Mouse (Mus musculus) olfactory bulb, adult 2 months (tissue): Measurements from ENCODE around the gene Olfr324. TPM values are rescaled to one million over a fixed set of nuclear protein-coding genes. Genes with fewer than 3 reads are reported as not detected.

Experiments
- H3K27ac ChIP-seq: fragments of 200-500 bp; 2 replicates; pipeline ENCODE4 v1.5.1; 2012; ENCODE audit warnings: low read depth, low read length; ENCODE audit not compliant: insufficient read depth
- H3K4me1 ChIP-seq: fragments of 200-500 bp; 2 replicates; pipeline ENCODE4 v1.6.1; 2012; ENCODE audit warnings: low read length; ENCODE audit not compliant: control insufficient read depth, insufficient read depth
- H3K4me3 ChIP-seq: fragments of 200-500 bp; 2 replicates; pipeline ENCODE4 v1.5.1; 2012; ENCODE audit warnings: mild to moderate bottlenecking, low read depth, low read length, moderate library complexity; ENCODE audit not compliant: insufficient read depth
- CTCF ChIP-seq: fragments of 200-500 bp; IDR thresholded peaks from 2 replicates; pipeline ENCODE4 v1.5.1; 2012; ENCODE audit warnings: low read depth, mild to moderate bottlenecking, low read length, moderate library complexity; ENCODE audit not compliant: insufficient read depth
- POLR2A ChIP-seq: fragments of 200-500 bp; IDR thresholded peaks from 2 replicates; pipeline ENCODE4 v1.6.1; 2012; ENCODE audit warnings: mild to moderate bottlenecking, low read depth, low read length, moderate library complexity; ENCODE audit not compliant: insufficient read depth
- WGBS: fragments of 180-500 bp; shearing (Covaris S2); methylation state at CpG from one replicate; pipeline ENCODE4 v1.1.7; 2018; 5-methylcytosine and 5-hydroxymethylcytosine counted together
- polyA plus RNA-seq: library from polyadenylated mRNA; stranded (reverse); fragments of >200 nt; gene quantifications from 2 replicates; pipeline ENCODE4 v1.2.4, GENCODE M21; 2012; ENCODE audit warnings: low replicate concordance; ENCODE audit not compliant: missing spikeins, insufficient read depth, insufficient read length

Gene Olfr324
- polyA plus RNA-seq, 1 experiment = not detected

DNA sequence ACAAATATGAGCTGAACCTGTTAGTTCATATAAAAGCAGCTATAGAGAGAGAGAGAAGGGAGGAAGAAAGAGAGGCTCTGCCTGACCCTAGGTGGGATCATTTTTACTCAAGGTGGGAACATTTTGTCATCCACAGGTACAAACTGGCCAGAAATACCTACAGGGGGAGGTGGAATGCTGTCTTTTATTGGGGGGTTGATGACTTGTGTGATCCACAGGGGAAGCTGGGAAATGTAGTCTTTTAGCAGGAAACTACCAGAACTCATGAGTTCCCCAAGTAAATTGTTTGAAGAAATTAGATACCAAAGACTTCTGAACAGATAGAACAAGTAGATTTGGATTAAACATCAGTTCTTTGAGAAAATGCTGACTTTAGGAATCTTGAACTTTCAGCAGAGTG lies 7.1 kb downstream of the Olfr324 start:
- TF ChIP-seq CTCF (no peak), POLR2A (no peak)
- H3K4me1 ChIP-seq = no peaks in the 10 kb centered on the region
- no peak overlapping the region for H3K27ac ChIP-seq
- H3K4me3 ChIP-seq = no peak overlapping the region

DNA sequence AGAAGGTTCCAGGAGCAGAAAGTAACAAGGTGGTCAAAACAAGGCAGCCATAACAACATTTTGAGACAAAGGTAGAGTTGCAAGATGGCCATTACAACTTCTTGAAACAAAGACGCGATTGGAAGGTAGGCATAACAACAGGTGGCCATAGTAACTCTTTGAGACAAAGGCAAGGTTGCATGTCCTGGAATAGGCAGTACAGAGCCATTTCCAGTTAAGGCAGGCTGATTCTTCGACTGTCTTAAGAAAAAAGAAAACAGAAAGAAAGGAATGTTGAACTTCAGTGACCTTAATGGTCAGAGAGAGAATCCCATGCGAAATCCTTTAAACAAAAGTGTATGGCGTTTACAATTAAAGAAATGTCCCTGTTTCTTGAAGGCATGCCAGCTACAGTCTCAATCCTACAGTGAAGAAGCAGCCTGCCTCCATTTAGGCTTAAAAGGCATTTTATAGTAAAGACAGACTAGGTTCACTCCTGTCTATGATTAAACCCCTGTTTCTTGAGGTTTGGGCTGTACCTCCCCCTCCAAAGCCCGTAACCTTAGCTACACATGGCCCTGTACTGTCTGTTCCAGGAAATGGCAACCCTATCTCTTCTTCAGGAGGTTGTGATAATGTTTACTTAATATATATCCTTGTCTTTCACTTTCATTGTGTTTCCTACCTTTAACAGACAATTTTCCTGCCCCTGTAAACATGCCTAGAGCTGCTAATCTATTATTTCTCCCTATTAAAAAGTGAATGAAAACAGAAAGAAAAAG lies 8.1 kb downstream of the Olfr324 start:
- H3K4me1 ChIP-seq = no peaks in the 10 kb centered on the region

DNA sequence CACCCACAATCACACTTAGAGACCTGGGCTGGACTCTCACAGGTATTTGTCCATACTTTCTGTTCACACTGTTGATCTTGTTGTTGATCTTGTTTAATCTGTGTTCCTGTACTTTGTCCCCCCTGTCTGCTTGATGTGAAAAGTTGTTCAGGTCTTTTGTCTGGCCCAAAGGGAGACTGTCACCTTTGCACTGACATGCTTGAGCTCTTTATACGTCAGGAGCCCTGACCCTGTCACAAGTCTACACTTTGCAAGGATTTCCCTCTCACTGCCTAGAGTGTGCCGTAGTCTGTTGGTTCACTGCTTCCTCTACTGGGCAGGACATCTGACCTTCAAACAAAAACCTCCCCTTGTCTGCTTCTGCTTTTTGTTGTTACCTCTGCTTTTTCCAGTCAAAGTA lies 9.8 kb downstream of the Olfr324 start:
- Histone ChIP-seq H3K27ac (no peak overlapping the region), H3K4me1 (no peaks in the 10 kb centered on the region), H3K4me3 (no peak overlapping the region)
- WGBS = 82% methylated on average over 2 of the region's 2 CpGs
- TF ChIP-seq CTCF (no peak), POLR2A (no peak)

More for the DNA sequence above, 8.1 kb downstream of the Olfr324 start:
- TF ChIP-seq POLR2A = no peak
- no peak for TF ChIP-seq CTCF
- Histone ChIP-seq H3K27ac (no peak overlapping the region), H3K4me3 (no peak overlapping the region)
- WGBS = 87% methylated on average over 6 of the region's 6 CpGs

DNA sequence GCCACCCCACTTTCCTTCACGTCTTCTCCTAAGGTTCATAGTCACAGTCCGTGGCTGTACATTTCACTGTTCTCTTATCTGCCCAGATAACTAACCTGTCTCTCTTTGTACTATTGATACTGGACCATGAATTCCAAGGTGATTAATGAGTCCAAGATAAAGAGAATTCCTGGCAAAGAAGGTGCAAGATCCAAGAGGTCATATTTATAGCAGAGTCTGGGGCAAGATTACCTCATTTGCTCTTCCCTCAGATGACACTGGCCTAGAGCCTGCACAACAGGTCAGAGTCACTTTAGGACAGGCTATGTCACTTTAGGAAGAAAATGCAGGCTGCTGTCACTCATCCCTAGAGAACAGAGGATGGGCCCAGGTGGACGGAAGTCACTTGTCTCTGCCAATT lies 10.3 kb downstream of the Olfr324 start:
- H3K4me3 ChIP-seq = no peak overlapping the region
- TF ChIP-seq POLR2A = no peak
- TF ChIP-seq CTCF = no peak
- H3K4me1 ChIP-seq = no peaks in the 10 kb centered on the region
- WGBS = 94% methylated on average over 3 of the region's 3 CpGs
- no peak overlapping the region for H3K27ac ChIP-seq

DNA sequence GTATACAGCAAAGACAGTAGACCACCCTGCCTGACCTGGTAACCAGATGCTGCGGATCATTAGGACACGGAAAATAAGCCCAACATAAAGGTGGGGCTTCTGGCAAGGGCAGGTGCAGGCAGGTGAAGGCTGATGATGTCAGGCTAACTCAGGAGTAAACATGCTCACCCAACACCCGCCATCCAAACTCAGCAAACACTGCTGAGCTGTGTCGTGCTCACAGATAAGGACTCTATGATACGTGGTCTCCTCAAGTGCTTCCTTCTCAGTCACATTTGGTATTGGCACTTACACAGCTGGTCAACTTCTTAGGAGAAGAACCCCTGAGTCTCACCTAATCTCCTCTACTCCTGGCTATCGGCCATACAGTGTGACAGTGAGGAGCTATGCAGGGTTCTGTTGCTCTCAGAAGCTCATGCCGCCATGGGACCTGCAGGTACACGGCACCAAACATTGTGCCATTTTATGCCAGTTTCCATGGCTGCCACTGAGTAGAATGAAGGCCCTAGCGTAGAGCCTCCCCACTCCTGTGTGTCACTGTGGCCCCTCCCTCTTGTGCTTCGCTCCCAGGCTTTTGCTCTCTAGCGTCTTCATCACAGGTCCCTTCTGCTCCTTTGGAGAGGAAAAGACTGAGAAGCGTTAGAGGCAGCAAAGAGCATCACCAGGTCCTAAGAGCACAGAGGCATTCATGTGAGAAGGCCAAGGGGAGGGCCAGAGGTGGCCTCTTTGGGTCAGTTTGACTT lies 11.4 kb downstream of the Olfr324 start:
- 92% methylated on average over 12 of the region's 12 CpGs for WGBS
- Histone ChIP-seq H3K27ac (no peak overlapping the region), H3K4me1 (no peaks in the 10 kb centered on the region), H3K4me3 (no peak overlapping the region)
- TF ChIP-seq CTCF (no peak), POLR2A (no peak)

DNA sequence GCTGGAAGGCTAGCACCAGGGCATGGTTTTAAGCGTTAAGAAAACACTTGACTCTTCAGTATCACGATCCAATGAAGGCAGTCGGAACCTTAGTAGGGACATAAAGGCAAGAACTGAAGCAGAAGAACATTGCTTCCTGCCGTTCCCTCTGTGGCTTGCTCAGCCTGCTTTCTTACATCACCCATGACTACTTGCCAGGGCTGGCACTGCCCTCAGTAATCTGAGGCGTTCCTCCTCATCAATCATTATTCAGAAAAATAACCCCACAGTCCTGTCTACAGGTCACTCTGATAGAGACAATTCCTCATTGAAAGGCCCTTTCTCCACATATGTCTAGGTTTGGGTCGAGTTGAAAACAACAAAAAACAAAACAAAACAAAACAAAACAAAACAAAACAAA lies 12.1 kb downstream of the Olfr324 start:
- H3K4me3 ChIP-seq = no peak overlapping the region
- TF ChIP-seq CTCF (no peak), POLR2A (no peak)
- WGBS = 65% methylated on average over 6 of the region's 6 CpGs
- no peak overlapping the region for H3K27ac ChIP-seq
- no peaks in the 10 kb centered on the region for H3K4me1 ChIP-seq

DNA sequence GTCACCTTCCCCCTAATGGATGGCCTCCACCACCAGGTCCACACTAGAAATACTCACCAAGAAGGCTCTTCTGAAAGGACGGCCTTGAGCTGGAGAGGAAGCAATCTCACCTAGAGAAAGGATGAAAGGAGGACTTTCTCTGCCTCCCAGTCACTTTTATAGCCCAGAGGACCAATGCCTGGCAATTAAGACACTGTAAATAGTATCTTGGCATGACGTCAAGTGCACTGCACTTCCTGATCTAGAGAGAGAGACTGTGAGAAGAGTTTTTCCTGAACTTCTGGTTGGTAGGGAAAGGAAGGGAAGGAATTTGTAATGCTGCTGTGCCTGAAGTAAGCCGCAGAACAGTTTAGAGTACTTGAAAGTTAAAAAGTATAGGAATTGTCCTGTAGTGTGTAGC lies 18.4 kb downstream of the Olfr324 start:
- 63% methylated on average over 3 of the region's 3 CpGs for WGBS
- H3K4me1 ChIP-seq = no peaks in the 10 kb centered on the region
- no peak for TF ChIP-seq POLR2A
- TF ChIP-seq CTCF = no peak
- H3K27ac ChIP-seq = no peak overlapping the region
- no peak overlapping the region for H3K4me3 ChIP-seq

DNA sequence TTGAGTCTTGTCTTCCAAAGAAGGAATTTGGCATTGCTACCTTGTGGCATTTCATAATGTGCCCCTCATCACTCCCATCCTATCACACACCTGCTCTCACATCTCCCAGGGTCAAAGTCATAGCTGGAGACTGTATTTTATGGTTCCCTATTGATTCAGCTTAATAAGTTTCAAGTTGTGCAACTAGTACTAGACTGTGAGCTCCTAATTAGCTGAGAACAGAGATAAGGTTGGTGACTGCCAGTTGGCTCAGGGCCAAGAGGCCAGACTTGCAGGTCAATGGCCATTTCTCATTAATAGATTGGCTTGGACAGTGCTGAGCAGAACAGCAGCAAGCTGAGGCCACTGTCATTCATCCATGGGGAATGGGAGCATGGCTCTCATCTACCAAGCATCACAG lies 19.6 kb downstream of the Olfr324 start:
- TF ChIP-seq POLR2A (no peak), CTCF (no peak)
- Histone ChIP-seq H3K4me3 (no peak overlapping the region), H3K27ac (no peak overlapping the region), H3K4me1 (no peaks in the 10 kb centered on the region)

DNA sequence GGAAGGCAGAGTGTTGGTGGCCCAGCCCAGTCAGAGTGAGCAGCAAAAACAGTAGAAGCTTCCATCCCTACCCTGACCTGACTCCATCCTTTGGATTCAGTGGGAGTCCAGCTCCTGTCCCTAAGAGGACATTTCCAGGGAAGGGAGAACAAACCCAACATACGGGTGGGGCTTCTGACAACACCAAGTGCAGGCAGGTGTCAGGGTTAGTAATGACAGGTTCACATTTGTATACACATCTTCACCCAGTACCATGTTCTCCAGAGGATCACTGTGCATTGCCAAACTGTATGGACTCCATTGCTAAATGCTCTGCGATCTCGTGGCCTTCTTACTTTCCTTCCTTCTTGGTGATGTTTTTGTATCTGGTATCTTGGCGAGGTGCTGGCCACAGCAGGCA lies 21.1 kb downstream of the Olfr324 start, which contains the start of gene 2210407C18Rik:
Gene 2210407C18Rik (minus strand): TSS at position 101 of the 400 bp plus-strand sequence.
- 92% methylated on average over 4 of the region's 4 CpGs for WGBS

More for the DNA sequence above, 21.1 kb downstream of the Olfr324 start, which contains the start of gene 2210407C18Rik:
- TF ChIP-seq CTCF (no peak), POLR2A (no peak)
- Histone ChIP-seq H3K4me3 (no peak within 1 kb of the TSS), H3K27ac (no peak within 1 kb of the TSS), H3K4me1 (no peaks in the 10 kb centered on the region)
